Mouse (Mus musculus): ENCODE measurements around the gene Slc25a28.

- TF ChIP-seq HCFC1 (IDR thresholded peaks at IDR 0.05; ENCODE audit: borderline replicate concordance, insufficient read depth, low read length) (no peak), ZNF384 (IDR thresholded peaks at IDR 0.05; ENCODE audit: low read depth, low read length) (no peak), MAFK (IDR thresholded peaks at IDR 0.05; ENCODE audit: insufficient read depth, low read depth, low read length) (no peak), ZC3H11A (IDR thresholded peaks at IDR 0.05; ENCODE audit: borderline replicate concordance, low read depth, low read length) (no peak), CHD2 (IDR thresholded peaks at IDR 0.05; ENCODE audit: low read depth, low read length) (no peak)
Measured at GRCm38 (mm10) chr19:43723501-43723900, 48.8 kb upstream of the Slc25a28 start.
